Mouse (Mus musculus) cortical plate, adult 2 months (tissue): ENCODE measurements around the gene Zfp800.

Experiments used
- CTCF ChIP-seq: fragments of 200-500 bp; IDR thresholded peaks from 2 replicates; pipeline ENCODE4 v1.5.1; 2011; ENCODE audit warnings: mild to moderate bottlenecking, control low read depth, low read length; ENCODE audit not compliant: insufficient read depth; ENCODE audit errors: extremely low read depth
- POLR2A ChIP-seq: fragments of 200-500 bp; IDR thresholded peaks from 2 replicates; pipeline ENCODE4 v1.6.1; 2011; ENCODE audit warnings: mild to moderate bottlenecking, low read length, control low read depth; ENCODE audit not compliant: insufficient read depth; ENCODE audit errors: extremely low read depth

GRCm38 (mm10) chr6:28218386-28218785, 179.4 kb downstream of the Zfp800 start:
- TF ChIP-seq CTCF (no peak), POLR2A (no peak)
